Mouse (Mus musculus): ENCODE results near the gene Gp9.

Gene Gp9

GRCm38 (mm10) chr6:87787108-87787890 lies 9.4 kb downstream of the Gp9 start:
- DNase-seq (ENCODE audit: low spot score), result no peak

DNA sequence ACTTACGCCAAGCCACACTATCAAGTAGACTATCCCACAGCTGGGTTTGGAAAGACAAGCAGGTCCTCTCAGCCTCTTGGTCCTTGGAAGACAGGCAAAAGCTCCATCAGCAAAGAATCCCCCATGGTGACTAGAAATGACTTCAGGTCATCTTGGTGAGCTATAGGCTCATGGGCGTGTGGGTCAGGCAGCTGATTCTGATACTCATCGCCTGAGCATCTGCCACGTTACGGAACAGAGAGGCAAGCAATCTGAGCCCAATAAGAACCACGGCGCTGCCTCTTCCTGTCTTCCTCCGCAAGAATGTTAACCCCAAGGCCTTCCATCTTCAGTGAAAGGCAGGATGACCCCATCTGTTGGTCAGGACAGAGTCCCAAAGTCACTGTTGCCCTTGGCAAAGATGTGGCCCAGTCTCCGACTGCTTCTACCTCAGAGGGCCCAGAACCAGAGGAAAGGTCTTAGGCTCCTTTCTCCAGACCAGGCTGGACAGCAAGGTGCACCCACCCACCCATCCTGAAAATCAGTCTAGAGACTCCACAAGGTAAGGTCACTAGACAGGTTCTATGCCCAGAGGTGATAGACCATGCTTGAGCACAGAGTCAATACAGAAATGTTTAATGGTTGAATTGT lies 10.5 kb downstream of the Gp9 start:
- no peak for DNase-seq (ENCODE audit: low spot score)

- peak; percentile 83 for DNase-seq (ENCODE audit: low spot score)
Measured at GRCm38 (mm10) chr6:87788896-87789587, 11.2 kb downstream of the Gp9 start.

- DNase-seq (ENCODE audit: low spot score), result no peak
Measured at GRCm38 (mm10) chr6:87789791-87790190, 11.9 kb downstream of the Gp9 start.

DNA sequence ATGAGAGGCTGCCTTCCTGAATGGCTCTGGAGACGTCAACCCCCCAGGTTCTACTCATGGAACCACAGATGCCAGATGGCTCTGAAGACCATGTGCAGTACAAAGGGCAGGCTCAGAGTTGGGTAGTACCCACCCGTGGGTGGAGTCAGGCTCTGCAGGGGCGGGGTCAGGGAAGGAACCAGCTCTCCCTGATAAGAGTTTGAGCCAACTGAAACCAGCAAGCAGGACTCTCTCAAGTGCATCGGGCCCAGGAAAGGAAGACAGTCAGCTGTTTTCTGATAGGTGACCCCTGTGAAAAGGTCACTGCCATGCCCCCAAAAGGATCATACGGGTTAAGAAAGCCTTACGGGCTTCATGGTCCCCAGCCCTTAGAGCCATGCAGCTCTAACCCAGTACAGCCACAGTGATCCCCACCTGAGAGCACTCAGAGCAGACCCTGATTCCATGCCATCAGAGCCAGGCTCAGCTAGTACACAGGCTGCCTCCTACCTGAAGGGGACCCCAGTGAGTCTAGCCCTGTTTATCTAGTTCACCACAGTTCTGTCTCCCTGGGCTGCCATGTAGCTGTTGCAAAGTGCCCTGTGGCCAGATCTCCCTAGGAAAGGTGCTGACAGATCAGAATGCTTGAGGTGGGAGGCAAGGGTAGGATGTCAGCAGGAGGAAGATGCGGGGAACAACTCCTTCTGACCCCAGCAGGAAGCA lies 13.1 kb downstream of the Gp9 start:
- no peak for DNase-seq (ENCODE audit: low spot score)

DNA sequence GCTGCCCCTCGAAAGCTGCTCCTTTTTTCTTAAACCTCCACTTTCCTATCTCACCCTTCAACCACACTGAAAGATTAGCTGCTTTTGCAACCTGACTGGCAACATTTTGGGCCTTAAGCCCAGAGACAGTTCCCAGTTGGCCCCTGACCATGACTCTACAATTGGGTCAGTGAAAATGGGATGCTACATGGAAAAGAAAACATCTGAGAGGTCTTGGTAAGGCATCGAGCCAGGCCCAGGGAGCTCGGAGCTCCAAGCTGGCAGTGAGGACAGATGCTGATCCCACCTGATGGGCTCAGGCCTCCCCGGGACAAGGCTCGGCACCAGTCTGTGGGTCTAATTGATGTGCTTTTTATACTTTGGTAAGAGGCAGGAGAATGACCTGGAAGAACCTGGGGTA lies 14.0 kb downstream of the Gp9 start:
- DNase-seq (ENCODE audit: low spot score), result no peak

GRCm38 (mm10) chr6:87793821-87794510 lies 16.1 kb downstream of the Gp9 start:
- DNase-seq (ENCODE audit: low spot score), result no peak

GRCm38 (mm10) chr6:87795385-87796150 lies 17.7 kb downstream of the Gp9 start:
- DNase-seq (ENCODE audit: low spot score), result no peak

GRCm38 (mm10) chr6:87796251-87796880 lies 18.5 kb downstream of the Gp9 start:
- DNase-seq (ENCODE audit: low spot score), result no peak

DNA sequence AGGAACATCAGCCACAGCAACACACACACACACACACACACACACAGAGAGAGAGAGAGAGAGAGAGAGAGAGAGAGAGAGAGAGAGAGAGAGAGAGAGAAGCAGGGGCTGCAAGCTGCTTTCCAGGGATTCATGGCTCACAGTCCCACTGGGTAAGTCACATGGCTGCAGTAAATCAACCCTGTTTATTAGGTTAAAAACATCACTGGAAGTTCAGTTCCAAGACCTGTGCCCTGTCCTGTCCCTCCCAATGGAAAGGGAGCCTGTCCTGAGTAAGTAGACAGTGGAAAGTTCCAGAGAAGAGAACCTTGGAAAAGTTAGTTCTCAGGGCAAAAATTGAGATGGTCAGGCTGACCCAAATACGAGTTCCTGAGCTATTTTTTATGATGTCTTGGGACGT lies 19.4 kb downstream of the Gp9 start:
- peak; percentile 70 for DNase-seq (ENCODE audit: low spot score)

DNA sequence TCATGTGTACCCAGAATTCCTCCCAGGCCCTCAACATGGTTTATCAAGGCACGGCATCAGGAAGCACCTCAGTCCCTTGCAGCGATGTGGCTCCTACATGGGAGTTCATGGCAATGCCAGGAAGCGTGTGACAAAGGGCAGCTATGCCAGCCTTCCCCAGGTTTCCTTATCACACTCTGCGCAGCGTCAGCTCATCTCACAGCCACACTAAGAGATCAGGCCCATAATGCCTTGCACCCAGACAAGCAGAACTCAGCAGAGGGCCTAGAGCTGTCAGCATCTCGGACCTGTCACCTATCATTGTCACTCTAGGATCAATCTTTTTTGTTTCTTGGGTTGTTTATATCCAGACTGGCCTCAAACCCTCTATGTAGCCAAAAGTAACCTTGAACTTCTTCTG lies 21.7 kb downstream of the Gp9 start:
- DNase-seq (ENCODE audit: low spot score), result no peak

DNA sequence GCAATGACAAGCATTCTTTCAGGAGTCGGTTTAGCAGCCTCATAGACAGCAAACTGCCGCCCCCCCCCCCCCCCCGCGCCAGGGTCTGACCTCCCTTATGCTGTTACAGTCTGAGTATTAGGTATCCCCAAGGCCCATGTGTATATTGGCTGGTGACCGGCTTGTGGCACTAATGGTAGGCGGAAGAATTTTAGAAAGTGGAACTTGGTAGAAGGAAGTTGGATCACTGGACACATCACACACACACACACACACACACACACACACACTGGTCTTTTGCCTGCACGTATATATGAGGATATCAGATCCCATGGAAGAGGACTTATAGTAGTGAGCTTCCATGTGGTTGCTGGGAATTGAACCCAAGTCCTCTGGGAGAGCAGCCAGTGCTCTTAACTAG lies 24.6 kb downstream of the Gp9 start:
- no peak for DNase-seq (ENCODE audit: low spot score)

- no peak for DNase-seq (ENCODE audit: low spot score)
Measured at GRCm38 (mm10) chr6:87804036-87804435, 26.2 kb downstream of the Gp9 start.

DNA sequence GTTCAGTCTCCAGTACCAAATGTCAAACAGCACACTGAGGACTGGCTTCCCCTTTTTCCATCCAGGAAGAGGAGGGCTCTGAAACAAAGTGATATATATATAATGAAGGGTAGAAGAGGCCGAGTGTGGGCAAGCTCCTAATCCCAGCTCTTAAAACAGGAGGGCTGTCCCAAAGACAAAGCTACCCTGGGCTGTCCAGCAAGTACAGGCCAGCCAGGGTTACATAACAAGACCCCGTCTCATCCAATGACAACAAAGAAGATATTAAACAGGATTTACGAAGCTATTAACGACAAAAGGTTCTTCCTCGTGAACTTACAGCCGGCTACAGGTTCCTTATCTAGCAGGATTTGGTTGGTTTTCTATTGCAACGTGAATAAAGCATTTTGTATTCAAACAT lies 27.0 kb downstream of the Gp9 start:
- DNase-seq (ENCODE audit: low spot score), result no peak

DNA sequence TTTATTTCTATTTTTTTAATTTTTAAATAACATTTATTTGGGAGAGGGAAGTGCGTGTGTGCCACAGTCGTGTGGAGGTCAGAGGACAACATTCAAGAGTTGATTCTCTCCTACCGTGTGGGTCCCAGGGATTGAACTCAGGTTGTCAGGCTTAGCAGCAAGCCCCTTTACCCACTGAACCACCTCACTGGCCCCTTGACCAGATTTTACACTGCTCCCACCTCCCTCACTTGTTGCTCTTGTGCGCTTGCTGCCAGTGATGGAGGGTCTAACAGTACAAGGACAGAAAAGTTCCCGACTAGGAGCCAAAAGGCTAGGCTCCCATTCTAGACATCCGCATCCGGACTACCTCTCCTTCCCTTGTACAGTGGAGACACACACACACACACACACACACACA lies 27.6 kb downstream of the Gp9 start:
- DNase-seq (ENCODE audit: low spot score), result no peak

DNA sequence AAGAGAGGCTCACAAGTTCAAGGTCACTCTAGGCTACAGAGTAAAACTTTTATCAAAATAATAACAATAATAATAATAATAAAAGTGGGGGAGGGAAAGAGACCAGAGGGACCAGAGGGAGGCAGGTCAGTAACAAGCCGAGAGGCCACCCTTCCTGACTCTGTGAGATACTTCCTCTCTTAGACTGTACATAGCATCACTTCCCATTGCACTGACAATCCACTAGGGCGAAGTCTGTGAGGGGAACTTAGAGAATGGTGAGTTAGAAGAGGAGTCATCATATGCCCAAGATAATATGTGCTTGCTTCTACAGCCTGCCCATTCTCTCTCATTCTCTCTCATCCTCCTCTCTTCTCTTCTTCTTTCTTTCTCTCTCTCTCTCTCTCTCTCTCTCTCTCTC lies 28.2 kb downstream of the Gp9 start:
- DNase-seq (ENCODE audit: low spot score), result no peak

GRCm38 (mm10) chr6:87806857-87807256 lies 29.0 kb downstream of the Gp9 start:
- no peak for DNase-seq (ENCODE audit: low spot score)

GRCm38 (mm10) chr6:87807735-87808440 lies 30.0 kb downstream of the Gp9 start:
- DNase-seq (ENCODE audit: low spot score), result no peak

DNA sequence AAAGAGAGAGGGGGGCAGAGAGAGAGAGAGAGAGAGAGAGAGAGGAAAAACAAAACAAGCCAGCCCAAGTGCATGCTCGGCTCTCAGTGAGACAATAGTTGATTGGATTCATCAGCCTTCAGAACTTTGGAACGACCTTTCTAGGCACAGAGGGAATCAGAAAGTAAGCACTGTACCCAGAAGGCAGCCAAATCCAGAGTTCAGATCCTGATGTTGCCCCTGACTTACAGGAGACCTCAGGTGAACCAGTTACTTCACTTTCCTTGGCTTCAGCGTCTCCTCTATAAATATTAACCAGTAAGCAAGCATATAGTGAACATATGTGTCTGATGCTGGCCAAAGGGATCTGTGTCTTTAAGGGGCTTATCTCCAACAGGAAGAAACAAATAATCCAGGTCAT lies 30.6 kb downstream of the Gp9 start:
- no peak for DNase-seq (ENCODE audit: low spot score)

GRCm38 (mm10) chr6:87809144-87809543 lies 31.3 kb downstream of the Gp9 start:
- no peak for DNase-seq (ENCODE audit: low spot score)

Data from MN1 (cell line).